Mouse (Mus musculus): ENCODE results near the gene Ube2m. TPM values are rescaled to one million over a fixed set of nuclear protein-coding genes. Genes with fewer than 3 reads are reported as not detected.

Ube2m gene
- polyA plus RNA-seq, 1 experiment = 22.8 TPM

DNA sequence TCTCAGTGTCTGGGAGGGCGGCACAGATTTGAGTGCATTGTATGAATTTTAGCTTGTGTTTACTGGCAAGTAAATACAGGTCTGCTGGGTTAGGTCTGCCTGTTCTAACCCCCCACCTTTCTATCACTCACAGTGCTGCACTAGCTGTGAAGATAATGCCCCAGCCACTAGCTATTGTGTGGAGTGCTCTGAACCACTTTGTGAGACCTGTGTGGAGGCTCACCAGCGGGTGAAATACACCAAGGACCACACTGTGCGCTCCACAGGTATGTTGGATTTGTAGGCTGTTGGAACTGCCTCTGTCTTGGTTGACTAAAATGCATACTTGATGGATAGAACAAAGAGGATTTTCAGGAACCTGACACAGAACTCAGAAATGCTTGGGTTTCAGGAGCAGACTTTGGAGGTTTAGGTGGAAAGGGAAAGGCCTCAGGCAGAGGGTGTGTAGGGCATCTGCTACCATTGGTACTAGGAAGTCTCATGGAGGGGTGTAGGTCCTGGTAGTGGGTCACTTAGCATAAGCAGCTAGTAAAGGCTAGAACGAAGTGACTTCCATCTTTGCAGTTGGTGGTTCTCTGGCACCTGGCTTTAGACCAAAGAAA, 12.5 kb downstream of the Ube2m start:
- TF ChIP-seq TAL1 (IDR thresholded peaks at IDR 0.05; ENCODE audit: low read length) (no peak), GATA1 (IDR thresholded peaks at IDR 0.05; ENCODE audit: low read length) (no peak)
- Histone ChIP-seq H3K4me1 (ENCODE audit: control insufficient read depth) (peaks cover 39% of the 10 kb centered on the region), H3K27me3 (ENCODE audit: control insufficient read depth) (no peaks in the 10 kb centered on the region), H3K36me3 (ENCODE audit: control insufficient read depth) (peaks cover 56% of the 10 kb centered on the region), H3K9me3 (ENCODE audit: control insufficient read depth, low read length) (no peaks in the 10 kb centered on the region), H3K4me3 (replicated peaks) (peak overlapping the region; percentile 65)

DNA sequence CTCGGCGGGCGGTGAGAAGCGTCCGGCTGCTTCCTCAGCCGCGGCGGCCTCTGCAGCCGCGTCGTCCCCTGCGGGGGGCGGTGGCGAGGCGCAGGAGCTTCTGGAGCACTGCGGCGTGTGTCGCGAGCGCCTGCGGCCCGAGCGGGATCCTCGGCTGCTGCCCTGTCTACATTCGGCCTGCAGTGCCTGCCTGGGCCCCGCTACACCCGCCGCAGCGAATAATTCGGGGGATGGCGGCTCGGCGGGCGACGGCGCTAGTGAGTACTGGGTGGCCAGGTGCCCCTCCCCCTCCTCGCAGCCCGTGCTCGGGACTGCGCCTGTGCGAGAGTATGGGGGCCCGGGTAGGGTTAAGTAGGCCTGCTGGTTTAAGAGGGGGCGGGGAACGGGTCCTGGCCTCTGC, 13.3 kb downstream of the Ube2m start:
- peaks cover 39% of the 10 kb centered on the region for H3K4me1 ChIP-seq (ENCODE audit: control insufficient read depth)
- TF ChIP-seq GATA1 (IDR thresholded peaks at IDR 0.05; ENCODE audit: low read length) = no peak

DNA sequence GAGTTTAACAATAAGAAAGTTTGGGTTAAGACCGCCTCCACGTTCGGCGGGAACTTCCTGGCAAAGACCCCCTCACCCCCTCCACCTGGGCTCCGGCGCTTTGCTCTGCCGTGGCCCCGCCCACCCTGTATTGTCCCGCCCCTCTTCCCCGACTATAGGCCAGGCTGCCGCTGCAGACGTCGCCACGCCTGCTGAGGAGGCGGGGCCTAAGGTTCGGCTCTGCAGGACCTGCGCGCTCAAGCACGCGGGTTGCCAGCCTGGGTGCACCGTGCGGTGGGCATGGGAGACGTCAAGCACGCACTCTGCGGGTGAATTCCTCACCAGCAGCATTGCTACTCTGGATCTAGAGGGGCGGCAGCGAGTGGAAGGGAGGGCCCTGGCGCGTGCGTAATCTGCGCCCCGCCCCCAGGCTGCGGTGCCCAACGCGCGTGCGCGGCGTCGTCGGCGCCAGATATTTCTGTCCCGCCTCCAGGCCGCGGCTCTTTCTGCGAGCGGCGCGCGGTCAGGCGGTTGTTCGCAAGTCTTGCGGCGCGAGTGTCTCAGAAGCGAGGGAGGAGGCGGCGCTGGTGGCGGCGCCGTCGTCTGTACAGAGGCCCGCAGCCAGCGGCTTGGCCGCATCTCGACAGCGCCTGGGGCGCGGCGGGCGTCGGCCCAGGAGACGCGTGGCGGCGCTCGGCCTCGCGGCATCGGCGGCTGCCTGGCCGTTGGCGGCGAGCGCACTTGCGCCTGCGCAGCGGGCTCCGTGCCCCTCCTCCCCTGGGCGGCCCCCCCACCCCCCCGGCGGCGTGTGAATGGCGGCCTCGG, 13.9 kb downstream of the Ube2m start:
- H3K36me3 ChIP-seq (ENCODE audit: control insufficient read depth) = peaks cover 41% of the 10 kb centered on the region
- peaks cover 39% of the 10 kb centered on the region for H3K4me1 ChIP-seq (ENCODE audit: control insufficient read depth)
- no peaks in the 10 kb centered on the region for H3K9me3 ChIP-seq (ENCODE audit: control insufficient read depth, low read length)
- H3K27me3 ChIP-seq (ENCODE audit: control insufficient read depth) = peaks cover under 1% of the 10 kb centered on the region; the same call in 1 of the 2 replicates
- peak overlapping the region; percentile 65 for H3K4me3 ChIP-seq (replicated peaks)
- no peak for TF ChIP-seq GATA1 (IDR thresholded peaks at IDR 0.05; ENCODE audit: low read length)
- no peak for TF ChIP-seq TAL1 (IDR thresholded peaks at IDR 0.05; ENCODE audit: low read length)

More for the DNA sequence above, 13.3 kb downstream of the Ube2m start:
- peak overlapping the region; percentile 65 for H3K4me3 ChIP-seq (replicated peaks)
- H3K9me3 ChIP-seq (ENCODE audit: control insufficient read depth, low read length) = no peaks in the 10 kb centered on the region
- H3K27me3 ChIP-seq (ENCODE audit: control insufficient read depth) = no peaks in the 10 kb centered on the region
- H3K36me3 ChIP-seq (ENCODE audit: control insufficient read depth) = peaks cover 48% of the 10 kb centered on the region

DNA sequence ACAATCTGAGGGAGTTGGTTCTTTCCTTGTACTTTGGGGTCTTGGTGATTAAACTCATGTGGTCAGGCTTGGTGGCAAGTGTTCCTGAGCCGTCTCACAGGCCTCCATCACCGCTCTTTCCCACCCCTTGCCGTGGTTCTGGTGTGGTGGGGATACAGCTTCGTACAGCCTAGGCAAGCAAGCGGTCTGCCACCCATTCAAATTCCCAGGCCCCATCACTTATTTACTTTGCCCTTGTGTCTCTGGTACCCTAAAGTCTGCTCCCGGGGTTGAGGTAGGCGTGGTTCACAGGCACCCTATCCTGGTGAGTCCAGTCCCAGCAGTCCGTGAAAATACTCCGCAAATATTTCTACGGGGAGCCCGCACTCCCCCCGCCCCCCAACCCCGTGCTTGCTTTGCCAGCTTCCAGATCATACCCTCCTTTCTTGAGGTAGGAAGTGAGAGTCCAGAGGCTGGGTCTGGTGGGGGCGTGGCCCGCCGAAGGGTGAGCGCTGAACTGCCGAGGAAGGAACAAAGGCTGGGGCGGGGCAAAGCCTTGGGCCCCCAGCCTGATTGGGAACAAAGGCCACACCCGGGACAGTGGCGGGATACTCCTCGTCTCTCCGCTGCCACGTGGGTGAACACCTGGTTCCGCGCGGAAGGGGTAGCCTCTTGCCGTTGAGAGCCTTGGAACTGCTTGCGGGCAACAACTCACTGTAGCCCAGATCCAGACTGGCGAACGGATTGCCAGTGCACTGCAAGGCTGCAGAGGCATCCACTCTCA, 15.1 kb downstream of the Ube2m start:
- peaks cover 43% of the 10 kb centered on the region for H3K4me1 ChIP-seq (ENCODE audit: control insufficient read depth)
- H3K27me3 ChIP-seq (ENCODE audit: control insufficient read depth) = peaks cover 4% of the 10 kb centered on the region; the same call in 1 of the 2 replicates
- TF ChIP-seq GATA1 (IDR thresholded peaks at IDR 0.05; ENCODE audit: low read length) (no peak), TAL1 (IDR thresholded peaks at IDR 0.05; ENCODE audit: low read length) (no peak)
- peaks cover 30% of the 10 kb centered on the region for H3K36me3 ChIP-seq (ENCODE audit: control insufficient read depth)
- H3K9me3 ChIP-seq (ENCODE audit: control insufficient read depth, low read length) = no peaks in the 10 kb centered on the region
- peak overlapping the region; percentile 65 for H3K4me3 ChIP-seq (replicated peaks)

DNA sequence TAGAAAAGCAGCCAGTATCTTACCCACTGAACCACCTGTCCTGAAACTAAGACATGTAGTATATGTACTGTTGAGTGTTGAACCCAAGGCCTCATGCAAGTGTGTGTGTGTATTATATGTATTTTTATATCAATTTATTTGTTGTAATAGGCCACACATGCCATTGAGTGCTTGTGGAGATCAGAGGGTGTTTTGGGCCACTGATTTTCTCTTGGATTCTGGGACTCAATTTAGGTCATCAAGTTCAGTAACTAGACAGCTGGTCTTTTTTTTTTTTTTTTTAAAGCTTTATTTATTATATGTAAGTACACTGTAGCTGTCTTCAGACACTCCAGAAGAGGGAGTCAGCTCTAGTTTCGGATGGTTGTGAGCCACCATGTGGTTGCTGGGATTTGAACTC, 22.9 kb downstream of the Ube2m start:
- Histone ChIP-seq H3K4me1 (ENCODE audit: control insufficient read depth) (peaks cover 27% of the 10 kb centered on the region), H3K9me3 (ENCODE audit: control insufficient read depth, low read length) (no peaks in the 10 kb centered on the region), H3K4me3 (replicated peaks) (no peak overlapping the region), H3K36me3 (ENCODE audit: control insufficient read depth) (no peaks in the 10 kb centered on the region), H3K27me3 (ENCODE audit: control insufficient read depth) (peaks cover 4% of the 10 kb centered on the region; the same call in 1 of the 2 replicates)
- no peak for TF ChIP-seq GATA1 (IDR thresholded peaks at IDR 0.05; ENCODE audit: low read length)
- no peak for TF ChIP-seq TAL1 (IDR thresholded peaks at IDR 0.05; ENCODE audit: low read length)

DNA sequence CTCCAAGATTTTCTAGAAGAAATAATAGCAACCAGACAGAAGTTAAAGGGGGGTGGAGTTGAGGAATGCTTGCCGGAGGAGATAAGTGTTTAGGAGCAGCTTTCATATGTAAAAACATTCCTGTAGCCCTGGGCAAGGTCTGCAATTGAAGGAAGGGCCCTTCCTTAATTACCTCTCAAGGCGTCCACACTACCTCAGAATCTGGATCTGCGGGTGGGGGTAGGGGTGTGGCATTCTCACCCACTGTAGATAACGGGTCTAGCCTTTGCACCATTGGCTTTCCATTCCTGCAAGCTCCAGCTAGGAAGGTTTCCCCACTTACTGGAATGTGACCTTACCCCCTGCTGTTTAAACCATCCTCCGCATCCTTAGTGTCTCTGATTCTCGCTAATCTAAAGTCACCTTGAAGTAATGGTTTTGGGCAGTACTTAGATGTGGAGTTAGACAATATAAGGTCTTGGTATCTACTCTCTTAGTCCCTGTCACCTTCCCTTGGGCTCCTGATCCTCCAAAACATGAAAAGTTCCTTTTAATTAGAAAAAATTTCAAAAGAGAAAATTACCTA, 23.7 kb downstream of the Ube2m start:
- no peaks in the 10 kb centered on the region for H3K9me3 ChIP-seq (ENCODE audit: control insufficient read depth, low read length)
- peaks cover 33% of the 10 kb centered on the region for H3K4me1 ChIP-seq (ENCODE audit: control insufficient read depth)
- no peak overlapping the region for H3K4me3 ChIP-seq (replicated peaks)
- H3K27me3 ChIP-seq (ENCODE audit: control insufficient read depth) = peaks cover 4% of the 10 kb centered on the region; the same call in 1 of the 2 replicates
- H3K36me3 ChIP-seq (ENCODE audit: control insufficient read depth) = no peaks in the 10 kb centered on the region
- no peak for TF ChIP-seq GATA1 (IDR thresholded peaks at IDR 0.05; ENCODE audit: low read length)
- no peak for TF ChIP-seq TAL1 (IDR thresholded peaks at IDR 0.05; ENCODE audit: low read length)

DNA sequence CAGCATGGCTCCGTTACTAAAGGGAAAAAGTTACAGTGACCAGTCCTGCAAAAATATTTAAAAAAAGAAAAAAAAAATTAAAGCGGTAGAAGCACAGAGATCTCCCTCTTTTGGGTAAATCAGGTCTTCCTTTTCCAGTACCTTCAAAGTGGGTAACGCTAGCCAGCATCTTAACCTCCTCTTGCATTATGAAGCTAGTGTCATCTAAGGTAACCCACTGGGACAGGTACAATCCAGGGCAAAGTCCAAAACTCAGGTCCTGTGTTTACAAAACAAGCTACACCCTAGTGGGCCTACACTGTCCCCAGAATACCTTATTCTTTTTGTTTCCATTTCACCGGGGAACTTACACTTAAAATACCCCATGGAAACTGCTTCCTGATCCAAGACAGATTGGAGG, 24.4 kb downstream of the Ube2m start:
- peaks cover 39% of the 10 kb centered on the region for H3K4me1 ChIP-seq (ENCODE audit: control insufficient read depth)
- TF ChIP-seq GATA1 (IDR thresholded peaks at IDR 0.05; ENCODE audit: low read length) (no peak), TAL1 (IDR thresholded peaks at IDR 0.05; ENCODE audit: low read length) (no peak)

DNA sequence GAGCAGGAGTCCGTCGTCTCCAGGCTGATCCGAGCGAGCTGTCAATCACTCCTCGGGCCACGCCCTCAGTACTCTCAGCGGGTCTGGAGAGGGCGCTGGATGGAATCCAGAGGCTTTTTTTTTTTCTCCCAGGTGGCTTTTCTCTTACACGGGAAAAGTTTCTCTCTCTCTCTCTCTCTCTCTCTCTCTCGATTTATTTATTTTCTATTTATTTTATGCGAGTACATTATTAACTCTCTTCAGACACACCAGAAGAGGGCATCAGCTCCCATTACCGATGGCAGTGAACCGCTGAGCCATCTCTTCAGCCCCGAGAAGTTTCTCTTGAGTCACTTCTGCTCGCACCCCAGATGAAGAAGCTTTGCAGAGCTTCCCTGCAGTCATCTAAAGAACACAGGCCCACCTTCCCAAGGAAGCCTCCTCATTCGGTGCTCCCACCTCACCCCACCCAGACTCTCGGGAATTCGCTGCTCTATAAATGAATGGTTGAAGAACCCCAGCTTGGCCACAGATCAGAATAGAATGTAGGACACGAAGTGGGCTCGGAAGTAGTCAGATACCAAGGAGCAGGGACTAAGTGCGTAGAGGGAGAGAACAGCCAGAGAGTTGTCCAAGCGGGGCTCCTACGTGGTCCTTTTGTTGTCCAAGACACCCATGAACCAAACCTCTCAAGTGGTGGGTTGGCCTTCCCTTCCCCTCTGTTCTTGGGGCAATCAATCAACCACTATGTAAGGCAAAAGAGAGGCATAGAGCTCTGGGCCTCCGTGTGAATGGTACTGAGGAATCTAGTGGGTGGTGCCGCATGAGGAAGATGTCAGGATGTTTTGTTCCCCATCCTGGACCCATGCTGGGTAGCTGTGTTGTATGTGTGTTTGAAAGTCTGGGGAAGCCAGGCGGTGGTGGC, 27.8 kb downstream of the Ube2m start, which contains the start of gene Zbtb45:
Gene Zbtb45, minus strand, starts transcription at position 30 of the 904 bp plus-strand sequence.
- Histone ChIP-seq H3K36me3 (ENCODE audit: control insufficient read depth) (peaks cover 31% of the 10 kb centered on the region), H3K4me3 (replicated peaks) (peak within 1 kb of the TSS; percentile 93), H3K4me1 (ENCODE audit: control insufficient read depth) (peaks cover 44% of the 10 kb centered on the region), H3K27me3 (ENCODE audit: control insufficient read depth) (no peaks in the 10 kb centered on the region), H3K9me3 (ENCODE audit: control insufficient read depth, low read length) (peaks cover 13% of the 10 kb centered on the region)
- no peak for TF ChIP-seq GATA1 (IDR thresholded peaks at IDR 0.05; ENCODE audit: low read length)
- no peak for TF ChIP-seq TAL1 (IDR thresholded peaks at IDR 0.05; ENCODE audit: low read length)

More for the DNA sequence above, 24.4 kb downstream of the Ube2m start:
- Histone ChIP-seq H3K27me3 (ENCODE audit: control insufficient read depth) (peaks cover 2% of the 10 kb centered on the region; the same call in 1 of the 2 replicates), H3K36me3 (ENCODE audit: control insufficient read depth) (no peaks in the 10 kb centered on the region), H3K4me3 (replicated peaks) (no peak overlapping the region), H3K9me3 (ENCODE audit: control insufficient read depth, low read length) (no peaks in the 10 kb centered on the region)
